Mouse (Mus musculus): ENCODE data around the gene Magi2. TPM values are rescaled to one million over a fixed set of nuclear protein-coding genes. Genes with fewer than 3 reads are reported as not detected.
"Not testable (repeated sequence)": the region's sequence is repeated elsewhere in the genome, so short reads cannot be mapped to it uniquely, and the experiment has no call there.

Gene Magi2
- polyA plus RNA-seq, 1 experiment from 2014 or later, result 28.5 TPM

- H3K9ac ChIP-seq, result no peak overlapping the region
- ATAC-seq (ENCODE audit: low FRiP score), result no peak
- WGBS, result 89% methylated on average over 6 of the region's 6 CpGs
- no peaks in the 10 kb centered on the region for H3K9me3 ChIP-seq
- H3K27ac ChIP-seq, result no peak overlapping the region
- no peaks in the 10 kb centered on the region for H3K36me3 ChIP-seq
- no peaks in the 10 kb centered on the region for H3K27me3 ChIP-seq
- no peak overlapping the region for H3K4me2 ChIP-seq
- H3K4me3 ChIP-seq, result no peak overlapping the region
- no peaks in the 10 kb centered on the region for H3K4me1 ChIP-seq (replicated peaks)
Measured at GRCm38 (mm10) chr5:19306656-19307055, 79.8 kb downstream of the Magi2 start.

- Histone ChIP-seq H3K27me3 (no peaks in the 10 kb centered on the region), H3K4me2 (no peak overlapping the region), H3K4me1 (replicated peaks) (no peaks in the 10 kb centered on the region), H3K9me3 (no peaks in the 10 kb centered on the region), H3K9ac (no peak overlapping the region), H3K36me3 (no peaks in the 10 kb centered on the region), H3K27ac (no peak overlapping the region), H3K4me3 (no peak overlapping the region)
- 81% methylated on average over 1 of the region's 1 CpGs for WGBS
- ATAC-seq (ENCODE audit: low FRiP score), result no peak
Measured at GRCm38 (mm10) chr5:19309870-19310269, 83.0 kb downstream of the Magi2 start.

- no peak overlapping the region for H3K9ac ChIP-seq
- H3K27ac ChIP-seq, result no peak overlapping the region
- no peak for ATAC-seq (ENCODE audit: low FRiP score)
- no peaks in the 10 kb centered on the region for H3K27me3 ChIP-seq
- H3K4me1 ChIP-seq (replicated peaks), result no peaks in the 10 kb centered on the region
- H3K36me3 ChIP-seq, result no peaks in the 10 kb centered on the region
- no peak overlapping the region for H3K4me3 ChIP-seq
- no peaks in the 10 kb centered on the region for H3K9me3 ChIP-seq
- WGBS, result 90% methylated on average over 6 of the region's 6 CpGs
- H3K4me2 ChIP-seq, result no peak overlapping the region
Measured at GRCm38 (mm10) chr5:19322532-19322931, 95.7 kb downstream of the Magi2 start.

- ATAC-seq (ENCODE audit: low FRiP score), result no peak
- Histone ChIP-seq H3K27me3 (no peaks in the 10 kb centered on the region), H3K27ac (no peak overlapping the region), H3K9me3 (no peaks in the 10 kb centered on the region), H3K4me1 (replicated peaks) (no peaks in the 10 kb centered on the region), H3K4me2 (no peak overlapping the region), H3K9ac (no peak overlapping the region), H3K36me3 (no peaks in the 10 kb centered on the region), H3K4me3 (no peak overlapping the region)
- WGBS, result 64% methylated on average over 2 of the region's 2 CpGs
Measured at GRCm38 (mm10) chr5:19337561-19337960, 110.7 kb downstream of the Magi2 start.

GRCm38 (mm10) chr5:19368175-19368574 lies 141.3 kb downstream of the Magi2 start:
- ATAC-seq (ENCODE audit: low FRiP score), result no peak
- WGBS, result 85% methylated on average over 1 of the region's 1 CpGs
- no peak overlapping the region for H3K4me3 ChIP-seq
- no peak overlapping the region for H3K9ac ChIP-seq
- no peaks in the 10 kb centered on the region for H3K27me3 ChIP-seq
- no peaks in the 10 kb centered on the region for H3K36me3 ChIP-seq
- H3K4me2 ChIP-seq, result no peak overlapping the region
- no peak overlapping the region for H3K27ac ChIP-seq
- no peaks in the 10 kb centered on the region for H3K4me1 ChIP-seq (replicated peaks)
- H3K9me3 ChIP-seq, result no peaks in the 10 kb centered on the region

- Histone ChIP-seq H3K4me3 (no peak overlapping the region), H3K27me3 (no peaks in the 10 kb centered on the region), H3K4me1 (replicated peaks) (no peaks in the 10 kb centered on the region), H3K9ac (no peak overlapping the region), H3K27ac (no peak overlapping the region), H3K9me3 (no peaks in the 10 kb centered on the region), H3K36me3 (no peaks in the 10 kb centered on the region), H3K4me2 (no peak overlapping the region)
- 79% methylated on average over 3 of the region's 3 CpGs for WGBS
- ATAC-seq (ENCODE audit: low FRiP score), result no peak
Measured at GRCm38 (mm10) chr5:19395876-19396275, 169.0 kb downstream of the Magi2 start.

GRCm38 (mm10) chr5:19400299-19400698 lies 173.5 kb downstream of the Magi2 start:
- H3K9ac ChIP-seq, result no peak overlapping the region
- WGBS, result 92% methylated on average over 4 of the region's 4 CpGs
- H3K4me2 ChIP-seq, result no peak overlapping the region
- no peak overlapping the region for H3K27ac ChIP-seq
- no peaks in the 10 kb centered on the region for H3K9me3 ChIP-seq
- no peak overlapping the region for H3K4me3 ChIP-seq
- H3K27me3 ChIP-seq, result no peaks in the 10 kb centered on the region
- no peak for ATAC-seq (ENCODE audit: low FRiP score)
- no peaks in the 10 kb centered on the region for H3K4me1 ChIP-seq (replicated peaks)
- H3K36me3 ChIP-seq, result no peaks in the 10 kb centered on the region

- ATAC-seq (ENCODE audit: low FRiP score), result no peak
- WGBS, result 42% methylated on average over 5 of the region's 5 CpGs
- H3K9ac ChIP-seq, result no peak overlapping the region
- no peaks in the 10 kb centered on the region for H3K9me3 ChIP-seq
- H3K4me1 ChIP-seq (replicated peaks), result no peaks in the 10 kb centered on the region
- H3K27me3 ChIP-seq, result no peaks in the 10 kb centered on the region
- no peak overlapping the region for H3K4me3 ChIP-seq
- H3K36me3 ChIP-seq, result no peaks in the 10 kb centered on the region
- H3K27ac ChIP-seq, result no peak overlapping the region
- H3K4me2 ChIP-seq, result no peak overlapping the region
Measured at GRCm38 (mm10) chr5:19400738-19401408, 174.0 kb downstream of the Magi2 start.

- not testable (repeated sequence) for H3K9ac ChIP-seq; H3K9me3 ChIP-seq; H3K27ac ChIP-seq; H3K4me2 ChIP-seq; H3K4me3 ChIP-seq; H3K27me3 ChIP-seq; ATAC-seq (ENCODE audit: low FRiP score); H3K36me3 ChIP-seq; H3K4me1 ChIP-seq (replicated peaks)
- WGBS, result 71% methylated on average over 1 of the region's 1 CpGs
Measured at GRCm38 (mm10) chr5:19404268-19404667, 177.4 kb downstream of the Magi2 start.

GRCm38 (mm10) chr5:19414556-19414955 lies 187.7 kb downstream of the Magi2 start:
- no peaks in the 10 kb centered on the region for H3K27me3 ChIP-seq
- no peak overlapping the region for H3K4me3 ChIP-seq
- H3K4me1 ChIP-seq (replicated peaks), result no peaks in the 10 kb centered on the region
- H3K27ac ChIP-seq, result no peak overlapping the region
- no peaks in the 10 kb centered on the region for H3K9me3 ChIP-seq
- WGBS, result 54% methylated on average over 4 of the region's 4 CpGs
- no peak overlapping the region for H3K9ac ChIP-seq
- no peak for ATAC-seq (ENCODE audit: low FRiP score)
- no peaks in the 10 kb centered on the region for H3K36me3 ChIP-seq
- H3K4me2 ChIP-seq, result no peak overlapping the region

- WGBS, result 39% methylated on average over 2 of the region's 2 CpGs
- Histone ChIP-seq H3K4me3 (no peak overlapping the region), H3K4me1 (replicated peaks) (no peaks in the 10 kb centered on the region), H3K9me3 (no peaks in the 10 kb centered on the region), H3K9ac (no peak overlapping the region), H3K36me3 (no peaks in the 10 kb centered on the region), H3K27me3 (no peaks in the 10 kb centered on the region), H3K27ac (no peak overlapping the region), H3K4me2 (no peak overlapping the region)
- peak; percentile 69; the same call in 1 of the 2 replicates for ATAC-seq (ENCODE audit: low FRiP score)
Measured at GRCm38 (mm10) chr5:19429290-19429689, 202.5 kb downstream of the Magi2 start.

GRCm38 (mm10) chr5:19462541-19462940 lies 235.7 kb downstream of the Magi2 start:
- no peaks in the 10 kb centered on the region for H3K27me3 ChIP-seq
- no peak overlapping the region for H3K9ac ChIP-seq
- no peak overlapping the region for H3K27ac ChIP-seq
- ATAC-seq (ENCODE audit: low FRiP score), result no peak
- no peaks in the 10 kb centered on the region for H3K36me3 ChIP-seq
- no peak overlapping the region for H3K4me3 ChIP-seq
- H3K9me3 ChIP-seq, result no peaks in the 10 kb centered on the region
- H3K4me2 ChIP-seq, result no peak overlapping the region
- H3K4me1 ChIP-seq (replicated peaks), result no peaks in the 10 kb centered on the region

- Histone ChIP-seq H3K4me2 (no peak overlapping the region), H3K9me3 (no peaks in the 10 kb centered on the region), H3K27me3 (no peaks in the 10 kb centered on the region), H3K4me1 (replicated peaks) (no peaks in the 10 kb centered on the region), H3K9ac (no peak overlapping the region), H3K36me3 (no peaks in the 10 kb centered on the region), H3K4me3 (no peak overlapping the region), H3K27ac (no peak overlapping the region)
- no peak for ATAC-seq (ENCODE audit: low FRiP score)
- WGBS, result 68% methylated on average over 2 of the region's 2 CpGs
Measured at GRCm38 (mm10) chr5:19465383-19465782, 238.5 kb downstream of the Magi2 start.

Measured in hindbrain, embryonic 13.5 days (tissue).